Mouse (Mus musculus): ENCODE measurements around the gene Chrne. TPM values are rescaled to one million over a fixed set of nuclear protein-coding genes. Genes with fewer than 3 reads are reported as not detected.

Chrne gene
- polyA plus RNA-seq, 1 experiment from 2014 or later = not detected

Other genes starting within 250 kb of the Chrne start
- gene Pelp1, start 209.2 kb downstream of the Chrne start, polyA plus RNA-seq (2014; fragmentation: Nextera tagmentation; extraction: Ambion mirVana) = 45.2 and 50.8 TPM in 2 replicates
- 21.9 and 30.3 TPM in 2 replicates for gene Arrb2, start 186.6 kb downstream of the Chrne start, polyA plus RNA-seq (2014; fragmentation: Nextera tagmentation; extraction: Ambion mirVana)
- gene Med11, start 167.3 kb downstream of the Chrne start, polyA plus RNA-seq (2014; fragmentation: Nextera tagmentation; extraction: Ambion mirVana) = 46.5 and 50.1 TPM in 2 replicates
- gene Zmynd15, start 159.8 kb downstream of the Chrne start, polyA plus RNA-seq (2014; fragmentation: Nextera tagmentation; extraction: Ambion mirVana) = 0.15 and 0.41 TPM in 2 replicates
- 1.0 and 1.4 TPM in 2 replicates for gene Cxcl16, start 159.2 kb downstream of the Chrne start, polyA plus RNA-seq (2014; fragmentation: Nextera tagmentation; extraction: Ambion mirVana)
- 0.49 and 0.64 TPM in 2 replicates for gene Tm4sf5, start 114.0 kb downstream of the Chrne start, polyA plus RNA-seq (2014; fragmentation: Nextera tagmentation; extraction: Ambion mirVana)
- 0.55 TPM in 1 of 2 replicates, not detected in the other for gene Vmo1, start 104.6 kb downstream of the Chrne start, polyA plus RNA-seq (2014; fragmentation: Nextera tagmentation; extraction: Ambion mirVana)
- 0.39 and 0.50 TPM in 2 replicates for gene Gltpd2, start 100.0 kb downstream of the Chrne start, polyA plus RNA-seq (2014; fragmentation: Nextera tagmentation; extraction: Ambion mirVana)
- 964 and 999 TPM in 2 replicates for gene Psmb6, start 93.8 kb downstream of the Chrne start, polyA plus RNA-seq (2014; fragmentation: Nextera tagmentation; extraction: Ambion mirVana)
- gene Gm40193, start 86.3 kb downstream of the Chrne start, polyA plus RNA-seq (2014; fragmentation: Nextera tagmentation; extraction: Ambion mirVana) = not detected in 2 replicates
- gene Pld2, start 79.2 kb downstream of the Chrne start, polyA plus RNA-seq (2014; fragmentation: Nextera tagmentation; extraction: Ambion mirVana) = 2.4 and 3.9 TPM in 2 replicates
- gene Mink1, start 56.3 kb downstream of the Chrne start, polyA plus RNA-seq (2014; fragmentation: Nextera tagmentation; extraction: Ambion mirVana) = 21.2 and 22.7 TPM in 2 replicates
- not detected in 2 replicates for gene 4930544D05Rik, start 3.4 kb downstream of the Chrne start, polyA plus RNA-seq (2014; fragmentation: Nextera tagmentation; extraction: Ambion mirVana)
- 1.2 and 1.3 TPM in 2 replicates for gene Gp1ba, start 19.9 kb upstream of the Chrne start, polyA plus RNA-seq (2014; fragmentation: Nextera tagmentation; extraction: Ambion mirVana)
- 89.5 and 99.1 TPM in 2 replicates for gene Rnf167, start 28.0 kb upstream of the Chrne start, polyA plus RNA-seq (2014; fragmentation: Nextera tagmentation; extraction: Ambion mirVana)
- gene Slc25a11, start 28.3 kb upstream of the Chrne start, polyA plus RNA-seq (2014; fragmentation: Nextera tagmentation; extraction: Ambion mirVana) = 141 and 148 TPM in 2 replicates
- gene Pfn1, start 35.4 kb upstream of the Chrne start, polyA plus RNA-seq (2014; fragmentation: Nextera tagmentation; extraction: Ambion mirVana) = 2,040 and 2,092 TPM in 2 replicates
- 49.4 and 53.3 TPM in 2 replicates for gene Eno3, start 38.0 kb upstream of the Chrne start, polyA plus RNA-seq (2014; fragmentation: Nextera tagmentation; extraction: Ambion mirVana)
- 156 and 173 TPM in 2 replicates for gene Spag7, start 50.2 kb upstream of the Chrne start, polyA plus RNA-seq (2014; fragmentation: Nextera tagmentation; extraction: Ambion mirVana)
- 8.2 and 11.8 TPM in 2 replicates for gene Camta2, start 68.9 kb upstream of the Chrne start, polyA plus RNA-seq (2014; fragmentation: Nextera tagmentation; extraction: Ambion mirVana)
- 0.71 and 0.96 TPM in 2 replicates for gene Inca1, start 80.9 kb upstream of the Chrne start, polyA plus RNA-seq (2014; fragmentation: Nextera tagmentation; extraction: Ambion mirVana)
- gene Kif1c, start 81.3 kb upstream of the Chrne start, polyA plus RNA-seq (2014; fragmentation: Nextera tagmentation; extraction: Ambion mirVana) = 7.2 and 10.2 TPM in 2 replicates
- gene Zfp3, start 145.0 kb upstream of the Chrne start, polyA plus RNA-seq (2014; fragmentation: Nextera tagmentation; extraction: Ambion mirVana) = 5.8 and 6.3 TPM in 2 replicates
- not detected in 2 replicates for gene Scimp, start 193.4 kb upstream of the Chrne start, polyA plus RNA-seq (2014; fragmentation: Nextera tagmentation; extraction: Ambion mirVana)
- gene Rabep1, start 225.6 kb upstream of the Chrne start, polyA plus RNA-seq (2014; fragmentation: Nextera tagmentation; extraction: Ambion mirVana) = 33.0 and 33.8 TPM in 2 replicates

Measured in limb, embryonic 11.5 days (tissue).